Mouse (Mus musculus) monocyte, adult 2 months (primary cell): Measurements from ENCODE around the gene Sel1l.

ENCODE experiments used
- DNase-seq, 2 experiments: peaks; one replicate each; pipeline ENCODE4 v3.0.0; 2022; ENCODE audit warnings: low spot score in 2 of 2, low read depth in 1 of 2

Sel1l gene

GRCm38 (mm10) chr12:91849045-91849467 lies at the start of gene Sel1l:
Sel1l (minus strand) TSS chr12:91849157.
- DNase-seq: peak; percentile 97 to 98

GRCm38 (mm10) chr12:91892622-91893560 lies 43.9 kb upstream of the Sel1l start:
- no peak for DNase-seq

- no peak for DNase-seq
Measured at GRCm38 (mm10) chr12:91880431-91880830, 31.5 kb upstream of the Sel1l start.

- no peak for DNase-seq
Measured at GRCm38 (mm10) chr12:91878912-91879250, 29.9 kb upstream of the Sel1l start.

- no peak for DNase-seq
Measured at GRCm38 (mm10) chr12:91878056-91878911, 29.3 kb upstream of the Sel1l start.

GRCm38 (mm10) chr12:91877646-91878045 lies 28.7 kb upstream of the Sel1l start:
- DNase-seq: no peak

- DNase-seq: no peak
Measured at GRCm38 (mm10) chr12:91870671-91871070, 21.7 kb upstream of the Sel1l start.

- DNase-seq: no peak
Measured at GRCm38 (mm10) chr12:91869352-91869751, 20.4 kb upstream of the Sel1l start.

GRCm38 (mm10) chr12:91854330-91854729 lies 5.4 kb upstream of the Sel1l start:
- no peak for DNase-seq

GRCm38 (mm10) chr12:91848394-91849044 lies 438 bp downstream of the Sel1l start:
- DNase-seq: no peak

GRCm38 (mm10) chr12:91846038-91846437 lies 2.9 kb downstream of the Sel1l start:
- no peak for DNase-seq

GRCm38 (mm10) chr12:91845393-91845792 lies 3.6 kb downstream of the Sel1l start:
- no peak for DNase-seq

- no peak for DNase-seq
Measured at GRCm38 (mm10) chr12:91844542-91844941, 4.4 kb downstream of the Sel1l start.

- no peak for DNase-seq
Measured at GRCm38 (mm10) chr12:91843888-91844287, 5.1 kb downstream of the Sel1l start.

- DNase-seq: no peak
Measured at GRCm38 (mm10) chr12:91841714-91842113, 7.2 kb downstream of the Sel1l start.

- DNase-seq: no peak
Measured at GRCm38 (mm10) chr12:91838261-91838660, 10.7 kb downstream of the Sel1l start.

GRCm38 (mm10) chr12:91837401-91838065 lies 11.4 kb downstream of the Sel1l start:
- no peak for DNase-seq

- no peak for DNase-seq
Measured at GRCm38 (mm10) chr12:91833939-91834333, 15.0 kb downstream of the Sel1l start.

- DNase-seq: no peak
Measured at GRCm38 (mm10) chr12:91833237-91833938, 15.6 kb downstream of the Sel1l start.

GRCm38 (mm10) chr12:91831410-91831809 lies 17.5 kb downstream of the Sel1l start:
- DNase-seq: no peak
